Mouse (Mus musculus) heart, postnatal 14 days (tissue): ENCODE measurements around the gene Mfsd5. TPM values are rescaled to one million over a fixed set of nuclear protein-coding genes. Genes with fewer than 3 reads are reported as not detected.

Source experiments
- DNase-seq, 2 experiments: peaks; one replicate each; pipeline ENCODE4 v3.0.0; 2021 to 2022
- intact Hi-C: fragments of 180-260 bp; cut with DNase I; formaldehyde crosslinking; loops from one replicate; pipeline ENCODE4 v1.15.1; 2025
- total RNA-seq, 2 experiments: library from RNA; stranded (reverse); gene quantifications; 2 replicates each; pipeline ENCODE4 v1.2.3; 2021

The Mfsd5 gene
- total RNA-seq, 2 experiments from 2014 or later = 16.7 to 19.0 TPM

DNA sequence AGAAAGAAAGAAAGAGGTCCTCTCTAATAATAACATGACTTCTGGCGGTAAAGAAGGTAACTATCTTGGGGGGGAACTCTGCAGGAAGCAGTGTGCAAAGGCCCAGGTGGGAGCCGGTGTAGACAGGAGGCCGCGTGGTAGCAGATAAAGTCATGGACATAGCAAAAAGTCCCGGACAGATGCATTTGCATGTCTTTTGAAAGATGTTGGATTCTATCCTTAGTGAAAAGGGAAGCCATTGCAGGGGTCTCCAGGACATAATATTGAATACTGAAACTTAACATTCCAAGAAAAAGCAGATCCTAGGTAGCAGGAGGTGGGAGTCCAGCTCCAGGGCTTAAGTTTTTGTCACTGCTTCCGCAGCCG, 545 bp upstream of the Mfsd5 start:
- intact Hi-C loops = loop anchor here (2.0 kb wide), 2 partner anchors 30 to 38 kb away; no protein-coding TSS in a partner anchor
- no peak for DNase-seq

DNA sequence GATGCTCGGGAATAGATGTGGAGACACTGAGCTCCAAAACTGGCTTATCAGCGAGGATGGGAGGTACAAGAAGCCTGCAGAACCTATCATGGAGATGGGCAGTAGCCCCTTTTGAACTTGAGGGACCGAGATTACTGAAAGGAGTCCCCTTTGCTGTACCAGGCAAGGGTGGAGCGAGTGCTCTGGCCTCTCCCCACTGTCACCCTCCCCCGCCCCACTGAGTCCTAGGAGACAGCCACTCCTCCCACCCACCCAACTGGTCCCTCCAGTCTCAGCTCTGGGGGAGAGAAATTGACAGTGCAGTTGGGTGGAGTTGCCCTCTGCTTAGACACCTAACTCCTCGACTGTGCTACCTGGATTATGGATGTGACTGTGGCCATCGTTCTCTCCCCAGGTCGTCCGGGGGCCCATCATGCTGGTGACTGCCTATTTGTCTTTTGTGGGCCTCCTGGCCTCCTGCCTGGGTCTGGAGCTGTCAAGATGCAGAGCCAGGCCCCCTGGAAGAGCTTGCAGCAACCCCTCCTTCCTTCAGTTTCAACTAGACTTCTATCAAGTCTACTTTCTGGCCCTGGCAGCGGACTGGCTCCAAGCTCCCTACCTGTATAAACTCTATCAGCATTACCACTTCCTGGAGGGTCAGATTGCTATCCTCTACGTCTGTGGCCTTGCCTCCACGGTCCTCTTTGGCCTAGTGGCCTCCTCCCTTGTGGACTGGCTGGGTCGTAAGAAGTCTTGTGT, 698 bp downstream of the Mfsd5 start:
- DNase-seq = no peak
- intact Hi-C loops = loop anchor here (2.0 kb wide), 2 partner anchors 31 to 39 kb away; no protein-coding TSS in a partner anchor

DNA sequence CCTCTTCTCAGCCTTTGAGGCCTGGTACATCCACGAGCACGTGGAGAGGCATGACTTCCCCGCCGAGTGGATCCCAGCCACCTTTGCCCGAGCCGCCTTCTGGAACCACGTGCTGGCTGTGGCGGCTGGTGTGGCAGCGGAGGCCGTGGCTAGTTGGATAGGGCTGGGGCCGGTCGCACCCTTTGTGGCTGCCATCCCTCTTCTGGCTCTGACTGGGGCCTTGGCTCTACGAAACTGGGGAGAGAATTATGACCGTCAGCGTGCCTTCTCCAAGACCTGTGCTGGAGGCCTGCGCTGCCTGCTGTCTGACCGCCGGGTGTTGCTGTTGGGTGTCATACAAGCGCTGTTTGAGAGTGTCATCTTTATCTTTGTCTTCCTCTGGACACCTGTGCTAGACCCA, 1.4 kb downstream of the Mfsd5 start:
- no peak for DNase-seq
- intact Hi-C loops = no loop called here

DNA sequence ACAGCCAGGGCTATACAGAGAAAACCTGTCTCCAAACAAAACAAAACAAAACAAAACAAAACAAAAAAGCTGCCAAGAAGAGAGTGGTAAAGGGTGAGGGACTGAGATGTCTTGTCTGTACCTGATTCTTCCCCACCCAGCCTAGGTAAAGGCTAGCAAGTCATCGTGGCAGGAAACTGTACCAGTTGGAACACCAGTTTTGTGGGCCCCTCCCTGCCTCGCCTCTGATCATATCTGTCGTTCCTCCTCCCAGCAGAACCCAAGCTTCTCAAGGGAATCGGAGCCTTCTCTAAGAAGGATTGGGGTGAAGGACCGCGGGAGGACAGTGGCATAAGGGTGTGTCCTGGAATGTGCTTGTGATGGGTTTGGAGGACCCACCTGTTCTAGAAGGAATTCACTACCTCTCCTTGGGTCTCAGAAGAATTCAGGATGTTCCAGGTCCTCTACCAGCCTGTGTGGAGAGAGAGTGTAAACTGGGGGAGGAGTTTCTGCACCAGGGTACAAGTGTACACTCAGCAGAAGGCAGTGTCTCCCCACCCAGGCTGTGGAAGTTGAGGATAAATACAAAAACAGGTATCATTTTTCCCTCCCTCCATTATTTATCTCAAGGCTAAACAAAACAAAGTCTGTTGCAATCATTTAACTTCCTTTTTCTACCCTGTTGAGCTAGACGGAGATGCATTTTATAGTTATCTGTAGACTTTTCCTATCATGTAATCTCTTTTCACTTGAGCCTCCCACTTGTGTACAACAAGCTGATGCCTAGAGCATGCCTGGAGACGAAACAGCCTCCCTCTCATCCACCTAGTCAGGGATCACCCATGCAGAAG, 3.4 kb downstream of the Mfsd5 start:
- DNase-seq = no peak
- intact Hi-C loops = no loop called here

DNA sequence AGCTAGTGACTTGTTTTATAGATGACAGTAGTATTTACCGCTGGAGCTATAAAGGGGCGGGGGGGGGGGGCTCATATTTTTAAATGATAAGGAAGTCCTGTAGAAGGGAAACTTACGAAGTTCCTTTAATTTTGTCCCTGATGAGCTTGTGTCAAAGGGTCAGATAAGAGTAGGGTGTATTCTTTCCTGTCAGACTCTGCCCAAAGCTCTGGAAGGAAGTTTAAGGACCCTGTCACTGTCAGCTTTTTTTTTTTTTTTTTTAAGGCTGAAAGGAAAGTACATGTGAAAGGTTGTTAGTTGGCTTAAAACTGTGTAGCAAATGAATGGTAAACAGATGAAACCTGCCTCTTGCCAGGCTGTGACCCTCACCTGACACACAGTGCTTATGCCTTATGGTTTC, 4.4 kb downstream of the Mfsd5 start:
- intact Hi-C loops = no loop called here
- DNase-seq = no peak

DNA sequence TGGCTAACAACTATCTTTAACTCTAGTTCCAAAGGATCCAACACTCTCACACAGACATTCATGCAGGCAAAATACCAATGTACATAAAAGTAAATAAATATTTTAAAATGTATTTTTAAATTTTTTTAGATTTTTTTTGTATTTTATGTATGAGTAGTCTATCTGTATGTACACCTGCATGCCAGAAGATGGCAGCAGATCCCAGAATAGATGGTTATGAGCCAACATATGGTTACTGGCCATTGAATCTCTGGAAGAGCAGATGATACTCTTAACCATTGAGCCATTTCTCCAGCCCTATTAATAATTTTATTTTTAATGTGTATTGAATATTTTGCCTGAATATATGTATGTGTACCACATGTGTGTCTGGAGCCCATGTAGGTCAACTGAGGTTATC, 8.1 kb downstream of the Mfsd5 start:
- DNase-seq = peak; percentile 44 to 64
- intact Hi-C loops = loop anchor here (5.0 kb wide), 1 partner anchor 90 kb away; no protein-coding TSS in a partner anchor

DNA sequence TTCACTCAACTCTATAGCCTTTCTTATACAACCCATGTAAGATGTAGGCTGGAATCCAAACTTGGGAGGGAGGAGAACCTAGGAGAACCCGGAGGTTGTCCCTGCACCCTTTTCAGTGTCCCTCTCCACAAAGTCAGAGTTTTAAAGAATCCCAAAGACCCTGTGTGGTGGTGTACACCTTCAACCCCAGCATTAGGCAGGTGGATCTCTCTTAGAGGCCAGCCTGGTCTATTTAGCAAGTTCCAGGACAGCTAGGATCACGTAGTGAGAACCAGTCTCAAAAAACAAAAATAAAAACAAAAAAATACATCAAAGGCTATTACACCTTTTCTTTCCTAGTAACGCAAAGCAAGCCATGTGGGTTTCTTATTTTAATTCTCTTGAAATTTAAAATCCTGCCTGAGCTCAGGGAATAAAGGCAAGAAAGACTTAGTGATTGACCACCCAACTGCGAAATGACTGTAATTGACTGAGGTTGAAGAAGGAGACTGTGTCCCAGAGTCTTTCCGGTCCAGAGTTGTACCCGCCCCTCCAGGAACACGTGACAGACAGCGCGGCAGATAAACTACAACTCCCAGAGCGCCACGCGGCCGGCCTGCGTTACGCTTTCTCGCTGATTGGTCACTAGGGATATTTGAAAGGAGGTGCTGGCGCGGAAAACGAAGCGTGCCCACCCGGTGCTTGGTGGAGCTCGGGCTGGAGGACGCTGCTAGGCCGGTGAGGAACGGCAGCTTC, 16.5 kb downstream of the Mfsd5 start, which contains the start of gene Espl1:
Espl1 (plus strand) TSS at position 634 of the 735 bp plus-strand sequence.
- intact Hi-C loops = no loop called here
- DNase-seq = peak; percentile 91 to 95

DNA sequence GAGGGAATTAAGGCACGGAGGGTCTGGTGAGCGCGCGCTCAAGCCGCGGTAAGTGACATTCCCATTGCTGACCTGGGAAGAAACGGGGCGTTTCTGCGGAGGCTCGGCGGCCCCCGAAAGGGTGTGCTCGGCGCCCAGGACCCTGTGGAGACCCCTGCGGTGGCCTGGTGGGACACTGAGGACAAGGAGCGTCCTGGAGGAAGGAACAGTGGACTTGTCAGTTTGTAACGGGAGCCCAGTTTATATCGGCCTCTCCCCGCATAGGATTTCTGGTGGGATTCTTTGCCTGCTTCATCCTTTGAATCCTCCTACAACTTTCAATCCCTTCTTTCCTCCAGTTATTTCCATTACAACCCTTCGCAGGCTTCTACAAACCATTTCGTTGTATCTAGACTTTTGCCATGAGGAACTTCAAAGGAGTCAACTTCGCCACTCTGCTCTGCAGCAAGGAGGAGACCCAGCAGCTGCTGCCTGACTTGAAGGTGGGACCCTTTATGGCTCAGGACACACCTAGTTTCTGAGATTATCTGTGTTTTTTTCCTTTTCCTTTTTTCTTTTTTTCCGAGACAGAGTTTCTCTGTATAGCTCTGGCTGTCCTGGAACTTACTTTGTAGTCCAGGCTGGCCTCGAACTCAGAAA, 17.2 kb downstream of the Mfsd5 start:
- no peak for DNase-seq
- intact Hi-C loops = no loop called here

DNA sequence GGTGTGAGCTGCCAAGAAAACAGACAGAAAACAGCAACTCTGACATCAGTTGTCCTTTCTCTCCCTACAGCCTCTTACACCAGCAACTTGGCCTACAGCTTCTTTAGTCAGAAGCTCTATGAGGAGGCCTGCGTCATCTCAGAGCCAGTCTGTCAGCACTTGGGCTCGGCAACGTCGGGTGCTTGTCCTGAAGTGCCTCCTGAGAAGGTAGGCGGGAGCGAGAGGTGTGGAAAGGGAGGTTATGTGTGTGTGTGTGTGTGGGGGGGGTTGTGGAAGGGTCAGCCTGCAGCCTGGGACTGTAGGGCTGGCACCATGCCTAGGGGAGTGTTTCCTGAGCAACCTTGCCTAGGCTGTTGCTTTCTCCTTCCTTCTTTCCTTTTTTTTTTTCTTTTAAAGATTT, 23.3 kb downstream of the Mfsd5 start:
- DNase-seq = peak; percentile 20 to 54

DNA sequence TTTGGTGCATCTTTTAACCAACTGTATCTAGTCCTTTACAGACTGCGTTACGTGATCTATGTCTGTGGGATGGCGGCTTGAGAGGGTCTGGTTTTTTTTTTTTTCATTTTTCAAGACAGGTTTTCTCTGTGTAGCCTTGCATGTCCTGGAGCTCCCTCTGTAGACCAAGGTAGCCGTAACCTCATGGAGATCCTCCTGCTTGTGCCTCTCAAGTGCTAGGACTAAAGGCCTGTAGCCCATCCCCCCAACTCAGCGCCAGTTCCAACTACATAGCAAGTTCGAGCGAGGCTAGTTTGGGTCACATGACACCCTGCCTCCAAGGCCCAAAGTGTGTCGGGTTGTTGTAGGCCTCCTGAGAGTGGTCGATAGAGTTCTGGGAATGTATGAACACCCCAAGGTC, 29.5 kb downstream of the Mfsd5 start:
- intact Hi-C loops = no loop called here
- no peak for DNase-seq

More for the DNA sequence above, 23.3 kb downstream of the Mfsd5 start:
- intact Hi-C loops = no loop called here

DNA sequence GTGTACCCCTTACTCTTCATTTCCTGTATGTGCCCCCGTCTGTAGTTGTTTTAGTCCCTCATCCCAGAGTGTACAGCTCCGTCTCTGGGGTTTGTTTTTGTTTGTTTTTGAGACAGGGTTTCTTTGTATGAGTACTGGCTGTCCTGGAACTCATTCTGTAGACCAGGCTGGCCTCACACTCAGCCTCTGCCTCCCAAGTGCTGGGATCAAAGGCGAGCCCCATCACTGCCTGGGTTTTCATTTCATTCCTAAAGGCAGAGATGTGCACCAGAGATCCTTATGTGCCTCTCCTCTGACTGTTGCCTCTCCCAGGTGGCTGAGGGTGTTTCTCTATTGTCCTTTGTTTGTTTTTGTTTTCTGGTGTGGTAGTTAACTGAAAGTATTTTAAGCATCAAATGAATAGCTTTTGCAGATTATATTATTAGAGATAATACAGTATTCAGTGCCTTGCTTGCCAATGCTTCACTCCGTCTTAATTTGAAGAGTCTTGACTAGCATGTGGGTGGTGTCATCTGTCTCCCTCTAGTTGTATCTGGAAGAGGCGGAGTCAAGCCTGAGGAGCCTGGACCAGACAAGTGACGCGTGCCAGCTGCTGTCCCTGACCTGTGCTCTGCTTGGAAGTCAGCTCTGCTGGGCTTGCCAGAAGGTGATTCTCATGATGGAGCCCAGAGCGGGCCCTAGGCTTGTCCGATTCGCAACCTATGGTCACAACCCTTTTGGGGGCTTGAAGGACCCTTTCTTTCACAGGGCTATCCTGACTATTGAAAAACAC, 31.0 kb downstream of the Mfsd5 start:
- intact Hi-C loops = no loop called here
- peak; percentile 72 to 81 for DNase-seq

DNA sequence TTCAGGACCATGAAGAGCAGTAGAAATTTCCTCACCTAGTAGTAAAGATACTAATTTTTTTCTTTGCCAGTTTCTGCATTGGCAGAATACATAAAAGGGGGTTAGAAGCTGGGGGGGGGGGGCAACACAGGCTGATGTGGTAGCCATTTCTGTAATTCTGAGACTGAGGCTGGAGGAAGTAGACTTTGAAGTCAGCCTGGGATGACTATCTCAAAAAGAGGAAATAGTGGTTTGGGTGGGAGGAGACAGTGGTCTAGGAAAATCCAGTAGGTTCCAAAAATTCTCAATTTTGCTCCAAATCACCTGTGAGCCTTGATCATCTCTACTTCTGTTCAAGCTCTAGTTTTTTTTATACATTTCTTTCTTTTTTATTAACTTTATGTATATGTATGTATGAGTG, 32.2 kb downstream of the Mfsd5 start:
- intact Hi-C loops = no loop called here

DNA sequence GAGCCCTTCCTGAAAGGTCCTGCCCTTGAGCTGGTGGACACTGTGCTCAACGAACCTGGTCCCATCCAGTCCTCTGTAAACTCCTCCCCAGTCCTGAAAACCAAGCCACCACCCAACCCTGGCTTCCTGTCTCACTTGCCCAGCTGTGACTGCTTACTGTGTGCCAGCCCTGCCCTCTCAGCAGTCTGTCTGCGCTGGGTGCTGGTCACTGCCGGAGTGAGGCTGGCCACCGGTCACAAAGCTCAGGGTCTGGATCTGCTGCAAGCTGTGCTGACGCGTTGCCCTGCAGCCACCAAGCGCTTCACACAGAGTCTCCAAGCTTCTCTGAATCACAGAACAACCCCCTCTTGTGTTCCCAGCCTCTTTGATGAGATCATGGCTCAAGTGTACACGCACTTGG, 36.0 kb downstream of the Mfsd5 start:
- intact Hi-C loops = no loop called here
- DNase-seq = peak in 1 of 2 experiments; percentile 23

More for the DNA sequence above, 32.2 kb downstream of the Mfsd5 start:
- DNase-seq = no peak

DNA sequence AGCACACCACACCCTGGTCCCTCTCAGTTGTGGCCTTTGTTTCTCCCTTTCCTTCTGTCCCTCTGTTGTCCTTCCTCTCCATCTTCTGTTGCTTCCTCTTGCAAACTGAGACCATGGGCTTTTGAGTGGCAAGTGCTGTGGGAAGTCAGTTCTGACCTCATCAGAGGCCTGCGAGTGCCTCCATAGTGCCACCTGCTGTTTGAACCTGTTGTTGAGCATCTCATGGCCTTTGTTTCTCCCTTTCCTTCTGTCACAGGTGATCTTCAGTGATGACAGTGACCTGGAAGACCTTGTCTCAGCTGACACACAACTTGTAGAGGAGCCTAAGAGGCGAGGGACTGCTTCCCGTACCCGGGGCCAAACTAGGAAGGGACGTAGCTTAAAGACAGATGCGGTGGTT, 37.0 kb downstream of the Mfsd5 start:
- intact Hi-C loops = loop anchor here (1.0 to 2.0 kb wide), 2 partner anchors 27 to 77 kb away; no protein-coding TSS in a partner anchor
- peak; percentile 69 to 83 for DNase-seq

DNA sequence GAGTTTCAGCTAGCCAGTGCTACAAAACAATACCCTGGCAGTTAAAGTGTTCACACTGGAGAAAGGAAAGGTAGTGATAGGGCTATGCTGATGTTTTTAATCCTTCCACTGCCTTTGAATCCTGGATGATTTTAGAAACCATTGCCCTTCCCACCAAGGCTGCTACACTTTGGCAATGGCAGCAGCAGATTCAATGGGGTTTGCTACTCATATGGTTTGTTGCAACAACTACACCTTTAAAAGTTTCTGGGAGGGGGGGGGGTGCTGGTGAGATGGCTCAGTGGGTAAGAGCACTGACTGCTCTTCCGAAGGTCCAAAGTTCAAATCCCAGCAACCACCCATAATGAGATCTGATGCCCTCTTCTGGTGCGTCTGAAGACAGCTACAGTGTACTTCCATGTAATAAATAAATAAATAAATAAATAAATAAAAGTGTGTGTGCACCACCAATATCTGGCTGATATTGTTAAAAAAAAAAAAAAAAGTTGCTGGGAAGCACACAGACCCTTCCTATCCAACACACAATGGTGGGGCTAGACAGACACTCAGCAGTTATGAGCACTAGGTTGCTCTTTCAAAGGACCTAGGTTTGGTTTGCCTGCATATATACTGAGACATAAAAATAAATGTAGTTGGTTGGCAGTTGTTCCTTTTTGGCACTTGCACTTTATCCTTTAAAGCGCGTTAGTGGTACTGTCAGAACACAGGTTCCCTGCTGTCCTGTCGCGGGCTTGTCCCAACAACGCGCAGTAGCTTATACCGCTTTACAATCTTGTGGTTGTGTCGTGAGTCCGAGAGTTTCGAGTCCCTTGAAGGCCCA, 45.6 kb downstream of the Mfsd5 start:
- intact Hi-C loops = no loop called here
- peak in 1 of 2 experiments; percentile 17 for DNase-seq

DNA sequence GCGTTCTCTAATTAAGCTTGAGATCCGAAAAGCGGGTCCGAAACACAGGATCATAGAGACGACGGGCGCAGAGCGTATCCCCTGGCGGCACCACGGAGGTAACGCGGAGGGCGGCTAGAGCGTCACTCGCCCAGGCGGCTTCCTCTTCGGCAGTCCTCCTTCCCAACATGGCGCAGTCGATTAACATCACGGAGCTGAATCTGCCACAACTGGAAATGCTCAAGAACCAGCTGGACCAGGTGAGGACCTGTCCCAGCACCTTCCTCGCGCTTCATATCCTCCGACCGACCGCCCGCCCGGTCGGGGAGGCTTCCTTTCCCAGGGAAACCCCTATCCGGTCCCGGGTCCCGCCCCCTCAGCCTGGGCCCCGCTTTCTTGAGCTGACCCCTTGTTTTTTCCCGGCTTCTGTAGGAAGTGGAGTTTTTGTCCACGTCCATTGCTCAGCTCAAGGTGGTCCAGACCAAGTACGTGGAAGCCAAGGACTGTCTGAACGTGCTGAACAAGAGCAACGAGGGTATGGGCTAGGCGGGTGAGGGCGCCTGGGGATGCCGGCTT, 46.8 kb downstream of the Mfsd5 start, which contains the start of gene Pfdn5:
Pfdn5 (plus strand) TSS at position 95 of the 555 bp plus-strand sequence.
- DNase-seq = peak; percentile 87 to 90
- intact Hi-C loops = no loop called here

DNA sequence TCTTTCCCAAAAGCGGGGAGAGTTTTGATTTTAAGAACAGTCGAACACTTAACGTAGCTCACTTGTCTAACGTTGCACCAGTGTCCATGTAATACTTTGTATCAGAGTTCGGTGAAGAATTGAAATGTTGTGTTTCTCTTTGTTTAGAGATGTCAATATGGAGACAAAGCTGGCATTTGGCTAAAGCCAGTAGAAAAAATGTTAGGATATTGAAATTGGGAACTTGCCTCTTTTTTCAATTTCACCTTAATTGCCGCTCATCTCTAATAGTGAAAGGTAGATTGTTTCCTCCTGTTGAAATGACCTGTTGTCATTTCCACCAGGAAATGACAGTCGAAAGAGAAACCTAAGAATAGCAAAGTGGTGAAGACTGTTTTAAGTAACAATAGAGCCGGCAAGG, 47.6 kb downstream of the Mfsd5 start:
- DNase-seq = no peak
- intact Hi-C loops = no loop called here
